Mouse (Mus musculus): ENCODE measurements around the gene Stac. TPM values are rescaled to one million over a fixed set of nuclear protein-coding genes. Genes with fewer than 3 reads are reported as not detected.

Stac gene
- polyA plus RNA-seq, 3 experiments from 2014 or later, result not detected

GRCm38 (mm10) chr9:111587527-111587926 is 102.6 kb downstream of the Stac start:
- ATAC-seq, result no peak

GRCm38 (mm10) chr9:111578784-111579183 is 111.4 kb downstream of the Stac start:
- no peak for ATAC-seq

GRCm38 (mm10) chr9:111577453-111577852 is 112.7 kb downstream of the Stac start:
- no peak for ATAC-seq

- ATAC-seq, result no peak
These were observed 114.3 kb downstream of the Stac start for GRCm38 (mm10) chr9:111575889-111576288.

GRCm38 (mm10) chr9:111573836-111574235 is 116.3 kb downstream of the Stac start:
- ATAC-seq, result no peak

GRCm38 (mm10) chr9:111571619-111572018 is 118.5 kb downstream of the Stac start:
- no peak for ATAC-seq

GRCm38 (mm10) chr9:111564176-111564575 is 126.0 kb downstream of the Stac start:
- no peak for ATAC-seq

- ATAC-seq, result no peak
These were observed 126.9 kb downstream of the Stac start for GRCm38 (mm10) chr9:111563226-111563625.

GRCm38 (mm10) chr9:111562217-111562988 is 127.7 kb downstream of the Stac start:
- no peak for ATAC-seq

- ATAC-seq, result no peak
These were observed 133.4 kb downstream of the Stac start for GRCm38 (mm10) chr9:111556699-111557098.

- no peak for ATAC-seq
These were observed 137.3 kb downstream of the Stac start for GRCm38 (mm10) chr9:111552865-111553264.

- no peak for ATAC-seq
These were observed 138.5 kb downstream of the Stac start for GRCm38 (mm10) chr9:111551461-111552190.

- no peak for ATAC-seq
These were observed 139.2 kb downstream of the Stac start for GRCm38 (mm10) chr9:111550963-111551321.

- no peak for ATAC-seq
These were observed 139.7 kb downstream of the Stac start for GRCm38 (mm10) chr9:111550281-111550962.

GRCm38 (mm10) chr9:111542663-111543062 is 147.5 kb downstream of the Stac start:
- ATAC-seq, result no peak

GRCm38 (mm10) chr9:111535445-111536064 is 154.6 kb downstream of the Stac start:
- no peak for ATAC-seq

GRCm38 (mm10) chr9:111534744-111535423 is 155.3 kb downstream of the Stac start:
- no peak for ATAC-seq

- ATAC-seq, result no peak
These were observed 166.3 kb downstream of the Stac start for GRCm38 (mm10) chr9:111523871-111524270.

GRCm38 (mm10) chr9:111523111-111523510 is 167.0 kb downstream of the Stac start:
- no peak for ATAC-seq

- ATAC-seq, result no peak
These were observed 167.9 kb downstream of the Stac start for GRCm38 (mm10) chr9:111522226-111522625.

- ATAC-seq, result no peak
These were observed 174.6 kb downstream of the Stac start for GRCm38 (mm10) chr9:111515536-111515935.

All from inflammation-experienced regulatory T-cells, adult 6 months (primary cell).